ENCODE assay signal across 9 mouse cellular contexts in the genomic region with DNA sequence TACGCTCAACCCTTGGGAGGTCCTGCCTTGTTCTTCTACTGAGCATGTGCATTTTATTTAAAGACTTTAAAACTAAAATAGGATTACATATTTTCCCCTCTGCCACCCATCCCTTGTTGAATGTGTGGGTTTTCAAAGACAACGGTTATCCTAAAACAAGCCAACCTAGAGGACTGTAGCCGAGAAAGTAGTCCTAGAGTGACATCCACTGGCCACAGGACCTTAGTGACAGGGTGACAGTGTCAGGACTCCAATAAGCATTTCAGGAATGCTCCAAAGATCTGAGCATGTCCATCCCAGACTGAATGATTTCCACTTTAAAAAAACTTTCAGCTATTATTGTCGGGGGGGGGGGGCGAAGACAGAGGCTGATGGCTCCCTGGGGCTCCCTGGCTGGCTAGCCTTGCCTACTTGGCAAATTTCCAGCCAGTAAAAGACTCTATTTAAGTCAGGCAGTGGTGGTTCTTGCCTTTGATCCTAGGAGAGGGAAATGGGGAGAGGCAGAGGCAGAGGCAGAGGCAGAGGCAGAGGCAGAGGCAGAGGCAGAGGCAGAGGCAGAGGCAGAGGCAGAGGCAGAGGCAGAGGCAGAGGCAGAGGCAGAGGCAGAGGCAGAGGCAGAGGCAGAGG. TPM values are rescaled to one million over a fixed set of nuclear protein-coding genes. Genes with fewer than 3 reads are reported as not detected.
DNase-seq lines count a peak whose midpoint lies in the region; ATAC-seq and TF ChIP-seq lines count a peak whose summit lies in the region.
"Had no signal": no experiment of that assay in that cellular context is flagged by ENCODE, and none has a peak within 500 bp of the region (broad histone marks: within the 10 kb centered on the region; RNA-seq: fewer than 3 reads in every experiment).

No protein-coding gene starts in this region.

- H3K36me3 ChIP-seq in midbrain, embryonic 15.5 days (replicated peaks), result no peaks in the 10 kb centered on the region
- H3K36me3 ChIP-seq: limb, embryonic 15.5 days had no signal

- ATAC-seq in Patski, result peak; percentile 75
- peak; percentile 67 for ATAC-seq in erythroid progenitor cell, adult 5-6 weeks (replicated peaks; ENCODE audit: low FRiP score, poor library complexity, severe bottlenecking)
- ATAC-seq in midbrain, embryonic 15.5 days (replicated peaks), result peak; percentile 57

- POLR2A ChIA-PET in Patski (lab: Charles Lee), result no interaction called here

- in situ Hi-C loops in Patski (cut with MboI; ENCODE audit: low pct_unique_long_range_greater_than_20kb), result loop anchor here (5.0 to 25.0 kb wide), 4 partner anchors 53 to 1228 kb away; no protein-coding TSS in a partner anchor

- CTCF ChIA-PET in Patski (lab: Charles Lee), result interaction anchor here (1.8 kb wide), 1 partner anchor 117 kb away, joined by 4 read pairs; no protein-coding TSS in a partner anchor

- H3K27me3 ChIP-seq in Patski, result peaks cover 69% of the 10 kb centered on the region
- no peaks in the 10 kb centered on the region; the same call in 1 of the 2 replicates for H3K27me3 ChIP-seq in midbrain, embryonic 15.5 days (replicated peaks)
- H3K27me3 ChIP-seq: limb, embryonic 15.5 days had no signal

- no peak for DNase-seq in layer of hippocampus, adult 2 months (ENCODE audit: low spot score in 2 of 2)
- DNase-seq in layer of hippocampus, adult 9-11 months, result no peak
- DNase-seq in Patski (ENCODE audit: low read depth, low spot score), result no peak
- DNase-seq in testis, postnatal 14 days (ENCODE audit: low spot score), result no peak
- no peak for DNase-seq in heart, postnatal 25 days (ENCODE audit: low spot score)
- no peak for DNase-seq in ovary, adult 18-20 months (ENCODE audit: low spot score)

- peak; percentile 69 for TF ChIP-seq CTCF in layer of hippocampus, adult 2 months (conservative IDR thresholded peaks at IDR 0.05)
- TF ChIP-seq CTCF in Patski (IDR thresholded peaks at IDR 0.05), result peak; percentile 78

- intact Hi-C loops in heart, postnatal 25 days (cut with DNase I), result no loop called here

- H3K9me3 ChIP-seq in midbrain, embryonic 15.5 days, result no peaks in the 10 kb centered on the region
- H3K9me3 ChIP-seq: limb, embryonic 15.5 days had no signal

- no peak overlapping the region for H3K27ac ChIP-seq in layer of hippocampus, adult 2 months
- no peak overlapping the region for H3K27ac ChIP-seq in midbrain, embryonic 15.5 days
- H3K27ac ChIP-seq: limb, embryonic 15.5 days had no signal

- WGBS in midbrain, embryonic 15.5 days, result 51% methylated on average over 5 of the region's 5 CpGs

- H3K4me1 ChIP-seq in midbrain, embryonic 15.5 days, result no peaks in the 10 kb centered on the region

- no peak overlapping the region for H3K9ac ChIP-seq in midbrain, embryonic 15.5 days
- H3K9ac ChIP-seq: limb, embryonic 15.5 days had no signal

- no peak overlapping the region for H3K4me2 ChIP-seq in midbrain, embryonic 15.5 days
- H3K4me2 ChIP-seq: limb, embryonic 15.5 days had no signal

- no peak overlapping the region for H3K4me3 ChIP-seq in layer of hippocampus, adult 2 months
- no peak overlapping the region for H3K4me3 ChIP-seq in midbrain, embryonic 15.5 days
- H3K4me3 ChIP-seq: limb, embryonic 15.5 days had no signal

RNA-seq across cellular contexts. Expression of a gene that starts 17.7 kb away (rescaled TPM):
- 10 to 100 TPM; 39.8 to 41.3 TPM for total RNA-seq in layer of hippocampus, adult 2 months (2021)
- polyA plus RNA-seq in Patski (2021), result 189 TPM
- 19.5 and 23.1 TPM in 2 replicates for total RNA-seq in erythroid progenitor cell, adult 5-6 weeks (2015; ENCODE audit: low replicate concordance)
- 42.1 and 46.1 TPM in 2 replicates for total RNA-seq in erythroid progenitor cell, adult 5-6 weeks (2017; ENCODE audit: low replicate concordance)
- 30.1 and 30.9 TPM in 2 replicates for polyA plus RNA-seq in midbrain, embryonic 15.5 days (2015; fragmentation: Nextera tagmentation; extraction: Ambion mirVana)
- 10 to 100 TPM; 22.5 to 26.9 TPM for total RNA-seq in heart, postnatal 25 days (2021)

RNA-seq across cellular contexts. Expression of a gene that starts 49.5 kb away (rescaled TPM):
- total RNA-seq in layer of hippocampus, adult 2 months (2021), result 1 to 10 TPM; 1.5 to 1.8 TPM
- polyA plus RNA-seq in Patski (2021), result not detected
- not detected in 2 replicates for total RNA-seq in erythroid progenitor cell, adult 5-6 weeks (2015; ENCODE audit: low replicate concordance)
- total RNA-seq in erythroid progenitor cell, adult 5-6 weeks (2017; ENCODE audit: low replicate concordance), result not detected in 2 replicates
- 2.6 and 5.1 TPM in 2 replicates for polyA plus RNA-seq in midbrain, embryonic 15.5 days (2015; fragmentation: Nextera tagmentation; extraction: Ambion mirVana)
- total RNA-seq in heart, postnatal 25 days (2021), result under 1 TPM; 0.53 to 0.62 TPM
